Mouse (Mus musculus) left cerebral cortex, adult 6 months (tissue): ENCODE measurements around the gene Pigv. TPM values are rescaled to one million over a fixed set of nuclear protein-coding genes. Genes with fewer than 3 reads are reported as not detected.

Source experiments
- long read RNA-seq, 2 experiments: library from polyadenylated mRNA; unstranded; transcript quantifications; one replicate each; pipeline ENCODE4 v2.0.0; 2019 to 2020
- polyA plus RNA-seq: library from polyadenylated mRNA; unstranded; fragments of <200 nt; fragmentation: Nextera tagmentation; gene quantifications from 2 replicates; pipeline ENCODE4 v1.2.3, GENCODE M21; 2021

Pigv gene
- 5.5 and 5.6 TPM in 2 replicates for polyA plus RNA-seq
- long read RNA-seq, experiment 1, transcript Pigv-202 (3 exons, 990 nt), result major isoform, 14 of 48 reads
- long read RNA-seq, experiment 1, transcript Pigv-201 (4 exons, 3,979 nt), result minor isoform, 12 of 48 reads
- long read RNA-seq, experiment 1, partial matches to known transcripts, result 6 of 48 reads
- long read RNA-seq, experiment 1, other reads (novel, unspliced or antisense), result 16 of 48 reads
- long read RNA-seq, experiment 2, partial matches to known transcripts, result 0 of 7 reads
- long read RNA-seq, experiment 2, other reads (novel, unspliced or antisense), result 1 of 7 reads

DNA sequence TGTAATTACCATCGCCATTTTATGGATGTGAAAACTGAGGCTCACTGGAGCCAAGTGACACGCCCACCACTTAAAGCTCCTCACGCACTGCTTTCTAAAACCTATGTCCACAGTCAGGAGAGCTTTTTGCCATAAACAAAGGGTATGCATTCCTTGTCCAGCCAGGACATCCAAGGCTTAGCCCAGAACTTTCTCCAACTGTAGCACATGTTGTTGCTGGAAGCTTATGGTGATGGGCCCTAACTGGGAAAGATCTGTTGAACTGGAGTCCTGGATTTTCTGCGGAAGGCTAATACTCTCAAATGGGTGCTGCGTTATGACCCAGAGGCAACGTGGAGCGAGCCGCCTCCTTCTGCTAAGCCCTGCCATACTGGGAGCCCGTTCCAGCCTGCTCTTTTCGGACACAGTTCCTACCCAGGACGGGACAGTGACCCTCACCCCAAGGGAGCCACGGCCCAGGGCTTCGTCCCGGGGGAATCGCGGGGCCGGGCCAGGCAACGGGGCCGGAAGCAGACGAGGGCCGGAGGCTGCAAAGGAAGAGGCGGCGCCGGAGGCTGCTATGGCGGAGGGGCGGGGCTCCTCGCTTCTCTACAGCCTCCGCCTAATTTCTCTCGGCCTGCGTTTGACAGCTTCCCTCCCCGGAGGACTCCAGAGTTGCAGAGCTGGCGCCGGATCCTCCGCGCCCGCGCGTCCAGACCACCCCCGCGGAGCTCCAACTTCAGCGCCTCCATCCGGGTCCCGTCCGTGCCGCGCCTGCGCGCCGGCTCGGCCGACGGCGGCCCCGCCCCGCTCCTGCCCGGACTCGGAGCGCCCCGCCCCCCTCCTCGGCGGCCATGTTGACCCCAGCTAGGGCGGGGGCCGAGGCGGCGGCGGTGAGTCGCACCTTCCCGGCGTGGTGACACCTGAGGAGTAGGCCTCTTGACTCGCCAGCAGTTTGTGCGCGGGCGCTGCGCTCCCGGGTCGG is at the start of gene Pigv:
Gene Pigv (minus strand): TSS at position 767 of the 964 bp plus-strand sequence.

DNA sequence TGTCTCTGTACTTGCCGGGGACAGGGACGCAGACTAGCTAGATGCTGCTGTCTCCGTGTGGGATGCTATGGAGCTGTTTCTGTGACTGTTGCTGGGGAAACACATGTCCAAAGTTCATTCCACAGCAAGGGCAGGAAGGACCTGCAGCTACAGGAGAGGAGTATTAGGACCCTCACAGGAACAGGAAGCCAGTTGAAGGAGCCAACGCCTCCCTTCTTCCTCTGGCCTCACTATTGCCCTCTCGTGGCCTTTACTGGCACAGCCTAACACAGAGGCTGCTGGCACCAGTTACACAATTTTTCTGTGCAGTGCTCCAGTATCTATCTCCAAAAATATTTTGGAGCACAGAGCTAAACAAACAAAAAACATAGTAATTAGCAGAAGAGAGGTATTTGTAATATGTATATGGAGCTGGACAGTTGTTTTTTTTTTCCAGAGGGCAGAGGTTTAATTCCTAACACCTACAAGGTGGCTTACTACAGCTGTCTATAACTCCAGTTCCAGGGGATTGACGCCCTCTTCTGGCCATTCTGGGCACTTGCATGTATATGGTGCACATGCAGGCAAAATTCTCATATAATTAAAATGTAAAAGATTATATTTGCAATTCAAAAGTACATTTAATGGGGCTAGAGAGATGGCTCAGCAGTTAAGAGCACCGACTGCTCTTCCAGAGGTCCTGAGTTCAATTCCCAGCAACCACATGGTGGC is 22.3 kb downstream of the Pigv start, which contains the start of gene Zdhhc18:
Gene Zdhhc18 (minus strand): TSS at position 166 of the 711 bp plus-strand sequence.

Other genes starting within 250 kb of the Pigv start
- 0.08 and 0.11 TPM in 2 replicates for gene Tent5b, start 192.5 kb downstream of the Pigv start, polyA plus RNA-seq
- 29.0 and 38.4 TPM in 2 replicates for gene Trnp1, start 174.1 kb downstream of the Pigv start, polyA plus RNA-seq
- 0.19 and 0.23 TPM in 2 replicates for gene Kdf1, start 153.7 kb downstream of the Pigv start, polyA plus RNA-seq
- 226 and 295 TPM in 2 replicates for gene Nudc, start 126.7 kb downstream of the Pigv start, polyA plus RNA-seq
- gene Nr0b2, start 119.3 kb downstream of the Pigv start, polyA plus RNA-seq, result not detected in 2 replicates
- gene Gpatch3, start 97.9 kb downstream of the Pigv start, polyA plus RNA-seq, result 3.4 and 3.7 TPM in 2 replicates
- 13.8 and 15.4 TPM in 2 replicates for gene Gpn2, start 88.3 kb downstream of the Pigv start, polyA plus RNA-seq
- gene Sfn, start 70.5 kb downstream of the Pigv start, polyA plus RNA-seq, result 0.25 and 0.60 TPM in 2 replicates
- gene Zdhhc18, start 22.5 kb downstream of the Pigv start, polyA plus RNA-seq, result 2.5 and 3.5 TPM in 2 replicates
- 9.4 and 10.7 TPM in 2 replicates for gene Arid1a, start 84.1 kb upstream of the Pigv start, polyA plus RNA-seq
- 4.7 and 9.6 TPM in 2 replicates for gene Rps6ka1, start 215.2 kb upstream of the Pigv start, polyA plus RNA-seq